Mouse (Mus musculus) limb, embryonic 14.5 days (tissue): ENCODE results near the gene Nrp2. TPM values are rescaled to one million over a fixed set of nuclear protein-coding genes. Genes with fewer than 3 reads are reported as not detected.

Experiments
- ATAC-seq: fragments of 200-750 bp; cut with Nextera tagmentation; 2 replicates; pipeline ENCODE4 v1.8.0; 2017; ENCODE audit warnings: low read depth, moderate number of reproducible peaks, moderate TSS enrichment; ENCODE audit not compliant: low FRiP score
- DNase-seq: peaks from one replicate; pipeline ENCODE4 v3.0.0-alpha.2; 2015; ENCODE audit warnings: low spot score
- H3K27ac ChIP-seq: fragments of 300-500 bp; sonication (generic); replicated peaks from 2 replicates; pipeline ENCODE4 v1.5.1; 2014; ENCODE audit warnings: low read depth, mild to moderate bottlenecking, low read length, moderate library complexity, mixed read lengths
- H3K27me3 ChIP-seq: fragments of 300-500 bp; sonication (generic); 2 replicates; pipeline ENCODE4 v1.6.1; 2014; ENCODE audit warnings: low read length, mixed read lengths; ENCODE audit not compliant: control insufficient read depth, insufficient read depth
- H3K36me3 ChIP-seq: fragments of 300-500 bp; sonication (generic); 2 replicates; pipeline ENCODE4 v1.6.1; 2014; ENCODE audit warnings: mild to moderate bottlenecking, low read length, moderate library complexity, mixed read lengths; ENCODE audit not compliant: control insufficient read depth, insufficient read depth
- H3K4me1 ChIP-seq: fragments of 300-500 bp; sonication (generic); 2 replicates; pipeline ENCODE4 v1.6.1; 2014; ENCODE audit warnings: antibody characterized with exemption, low read length, mixed read lengths; ENCODE audit not compliant: control insufficient read depth, insufficient read depth
- H3K4me2 ChIP-seq: fragments of 300-500 bp; sonication (generic); replicated peaks from 2 replicates; pipeline ENCODE4 v1.6.1; 2014; ENCODE audit warnings: low read depth, mild to moderate bottlenecking, low read length, moderate library complexity; ENCODE audit not compliant: severe bottlenecking
- H3K4me3 ChIP-seq: fragments of 300-500 bp; sonication (generic); replicated peaks from 2 replicates; pipeline ENCODE4 v1.5.1; 2014; ENCODE audit warnings: low read length
- H3K9ac ChIP-seq: fragments of 300-500 bp; sonication (generic); 2 replicates; pipeline ENCODE4 v1.6.1; 2014; ENCODE audit warnings: mild to moderate bottlenecking, low read depth, low read length, moderate library complexity; ENCODE audit not compliant: severe bottlenecking
- H3K9me3 ChIP-seq: fragments of 300-500 bp; sonication (generic); 2 replicates; pipeline ENCODE4 v1.6.1; 2016; ENCODE audit warnings: low read length; ENCODE audit not compliant: control insufficient read depth
- POLR2A ChIP-seq: fragments of 200-500 bp; IDR thresholded peaks from 2 replicates; pipeline ENCODE4 v1.8.0; 2012; ENCODE audit warnings: inconsistent platforms, mild to moderate bottlenecking, moderate library complexity, borderline replicate concordance; ENCODE audit not compliant: insufficient read depth, insufficient read length; ENCODE audit errors: extremely low read depth
- WGBS: fragments of 180-500 bp; shearing (Covaris S2); extraction: QIAGEN DNeasy Blood & Tissue Kit; methylation state at CpG from one replicate; pipeline ENCODE4 v1.1.7; 2014; 5-methylcytosine and 5-hydroxymethylcytosine counted together
- polyA plus RNA-seq, 2 experiments: library from polyadenylated mRNA; depleted of rRNA in 1 of 2; stranded (reverse) in 1 of 2; unstranded in 1 of 2; fragments of >200 nt; fragmentation: Nextera tagmentation in 1 of 2; extraction: Ambion mirVana in 1 of 2; gene quantifications; 2 replicates each; pipeline versions ENCODE4 v1.2.1 to v1.2.3; 2012 to 2014

Gene Nrp2
- polyA plus RNA-seq, 2 experiments, result 30.4 to 60.3 TPM

- no peak overlapping the region for H3K27ac ChIP-seq
- peaks cover 36% of the 10 kb centered on the region for H3K4me1 ChIP-seq
- no peaks in the 10 kb centered on the region for H3K27me3 ChIP-seq
- 9% methylated on average over 4 of the region's 4 CpGs for WGBS
- no peak overlapping the region for H3K9ac ChIP-seq
- DNase-seq (no peak), ATAC-seq (no peak)
- no peak for TF ChIP-seq POLR2A
- H3K9me3 ChIP-seq, result no peaks in the 10 kb centered on the region
- peaks cover 59% of the 10 kb centered on the region for H3K36me3 ChIP-seq
- no peak overlapping the region; the same call in 1 of the 2 replicates for H3K4me2 ChIP-seq
- H3K4me3 ChIP-seq, result no peak overlapping the region
Observed at GRCm38 (mm10) chr1:62766766-62767165, 63.7 kb downstream of the Nrp2 start.

- no peak overlapping the region for H3K27ac ChIP-seq
- H3K36me3 ChIP-seq, result peaks cover 65% of the 10 kb centered on the region
- ATAC-seq (no peak), DNase-seq (no peak)
- no peak for TF ChIP-seq POLR2A
- H3K27me3 ChIP-seq, result no peaks in the 10 kb centered on the region
- H3K4me3 ChIP-seq, result no peak overlapping the region
- H3K4me1 ChIP-seq, result peaks cover 36% of the 10 kb centered on the region
- WGBS, result 76% methylated on average over 9 of the region's 9 CpGs
- H3K4me2 ChIP-seq, result no peak overlapping the region
- H3K9ac ChIP-seq, result no peak overlapping the region
- no peaks in the 10 kb centered on the region for H3K9me3 ChIP-seq
Observed at GRCm38 (mm10) chr1:62767611-62768010, 64.5 kb downstream of the Nrp2 start.

- DNase-seq, result no peak
- peaks cover 28% of the 10 kb centered on the region for H3K4me1 ChIP-seq
- peaks cover 48% of the 10 kb centered on the region for H3K36me3 ChIP-seq
- H3K4me3 ChIP-seq, result no peak overlapping the region
- TF ChIP-seq POLR2A, result no peak
- no peak overlapping the region for H3K4me2 ChIP-seq
- H3K9ac ChIP-seq, result no peak overlapping the region
- WGBS, result 72% methylated on average over 4 of the region's 4 CpGs
- ATAC-seq, result no peak
- no peak overlapping the region for H3K27ac ChIP-seq
- no peaks in the 10 kb centered on the region for H3K9me3 ChIP-seq
- H3K27me3 ChIP-seq, result no peaks in the 10 kb centered on the region
Observed at GRCm38 (mm10) chr1:62770576-62770975, 67.5 kb downstream of the Nrp2 start.

- no peak overlapping the region for H3K9ac ChIP-seq
- peaks cover 11% of the 10 kb centered on the region; the same call in 1 of the 2 replicates for H3K4me1 ChIP-seq
- H3K27ac ChIP-seq, result no peak overlapping the region
- TF ChIP-seq POLR2A, result no peak
- no peaks in the 10 kb centered on the region for H3K27me3 ChIP-seq
- DNase-seq, result no peak
- H3K4me3 ChIP-seq, result no peak overlapping the region
- no peaks in the 10 kb centered on the region for H3K9me3 ChIP-seq
- no peak for ATAC-seq
- H3K4me2 ChIP-seq, result no peak overlapping the region
- H3K36me3 ChIP-seq, result peaks cover 38% of the 10 kb centered on the region
- 71% methylated on average over 4 of the region's 4 CpGs for WGBS
Observed at GRCm38 (mm10) chr1:62772391-62772790, 69.3 kb downstream of the Nrp2 start.

- Histone ChIP-seq H3K27me3 (no peaks in the 10 kb centered on the region), H3K9ac (no peak overlapping the region), H3K27ac (no peak overlapping the region), H3K36me3 (peaks cover 30% of the 10 kb centered on the region), H3K4me3 (no peak overlapping the region), H3K4me1 (peaks cover 11% of the 10 kb centered on the region; the same call in 1 of the 2 replicates), H3K9me3 (no peaks in the 10 kb centered on the region), H3K4me2 (no peak overlapping the region)
- no peak for ATAC-seq
- DNase-seq, result no peak
- TF ChIP-seq POLR2A, result no peak
- 55% methylated on average over 10 of the region's 10 CpGs for WGBS
Observed at GRCm38 (mm10) chr1:62773105-62773920, 70.2 kb downstream of the Nrp2 start.
